Mouse (Mus musculus) stomach, postnatal 0 days (tissue): ENCODE measurements around the gene Ppm1h.

ENCODE experiments used
- CTCF ChIP-seq: IDR thresholded peaks from 2 replicates; pipeline ENCODE4 v1.5.1; 2016; ENCODE audit warnings: antibody characterized with exemption, low read depth, mild to moderate bottlenecking, moderate library complexity
- EP300 ChIP-seq: optimal IDR thresholded peaks from 2 replicates; pipeline ENCODE3; 2016; ENCODE audit warnings: antibody characterized with exemption

GRCm38 (mm10) chr10:122964241-122964636, 285.7 kb downstream of the Ppm1h start:
- TF ChIP-seq CTCF (no peak), EP300 (no peak)
